Mouse (Mus musculus) A20 (cell line): ENCODE results near the gene Gli3.

Source experiments
- DNase-seq: peaks from one replicate; pipeline ENCODE4 v3.0.0-alpha.2; 2011; ENCODE audit warnings: low read depth, low spot score

The Gli3 gene

GRCm38 (mm10) chr13:15552009-15552408, 89.0 kb downstream of the Gli3 start:
- DNase-seq, result no peak

- DNase-seq, result no peak
Observed at GRCm38 (mm10) chr13:15556646-15557098, 93.6 kb downstream of the Gli3 start.

GRCm38 (mm10) chr13:15561441-15561840, 98.4 kb downstream of the Gli3 start:
- DNase-seq, result no peak

- DNase-seq, result no peak
Observed at GRCm38 (mm10) chr13:15570908-15571568, 108.0 kb downstream of the Gli3 start.

- no peak for DNase-seq
Observed at GRCm38 (mm10) chr13:15577133-15577917, 114.3 kb downstream of the Gli3 start.

GRCm38 (mm10) chr13:15580458-15580857, 117.4 kb downstream of the Gli3 start:
- DNase-seq, result no peak

- no peak for DNase-seq
Observed at GRCm38 (mm10) chr13:15585941-15586340, 122.9 kb downstream of the Gli3 start.

GRCm38 (mm10) chr13:15588278-15589272, 125.5 kb downstream of the Gli3 start:
- no peak for DNase-seq

GRCm38 (mm10) chr13:15590326-15590933, 127.4 kb downstream of the Gli3 start:
- no peak for DNase-seq

- no peak for DNase-seq
Observed at GRCm38 (mm10) chr13:15596667-15597066, 133.6 kb downstream of the Gli3 start.

GRCm38 (mm10) chr13:15599741-15600140, 136.7 kb downstream of the Gli3 start:
- DNase-seq, result no peak

GRCm38 (mm10) chr13:15602161-15602560, 139.1 kb downstream of the Gli3 start:
- DNase-seq, result no peak

- DNase-seq, result no peak
Observed at GRCm38 (mm10) chr13:15602677-15603221, 139.7 kb downstream of the Gli3 start.

GRCm38 (mm10) chr13:15604074-15604473, 141.0 kb downstream of the Gli3 start:
- DNase-seq, result no peak

- no peak for DNase-seq
Observed at GRCm38 (mm10) chr13:15617423-15617822, 154.4 kb downstream of the Gli3 start.

- DNase-seq, result no peak
Observed at GRCm38 (mm10) chr13:15618051-15618692, 155.1 kb downstream of the Gli3 start.

GRCm38 (mm10) chr13:15621009-15621408, 158.0 kb downstream of the Gli3 start:
- DNase-seq, result no peak

GRCm38 (mm10) chr13:15624490-15625353, 161.7 kb downstream of the Gli3 start:
- DNase-seq, result no peak

GRCm38 (mm10) chr13:15641548-15641947, 178.5 kb downstream of the Gli3 start:
- no peak for DNase-seq

GRCm38 (mm10) chr13:15660502-15660901, 197.5 kb downstream of the Gli3 start:
- DNase-seq, result no peak
